Mouse (Mus musculus): ENCODE results near the gene Plaur. TPM values are rescaled to one million over a fixed set of nuclear protein-coding genes. Genes with fewer than 3 reads are reported as not detected.

Gene Plaur
- polyA plus RNA-seq, 1 experiment: 191 TPM

GRCm38 (mm10) chr7:24428725-24429124 is 33.6 kb upstream of the Plaur start:
- Histone ChIP-seq H3K79me3 (ENCODE audit: low read depth) (no peaks in the 10 kb centered on the region), H3K36me3 (ENCODE audit: control insufficient read depth, insufficient read depth) (no peaks in the 10 kb centered on the region), H3K79me2 (ENCODE audit: control insufficient read depth, insufficient read depth) (no peaks in the 10 kb centered on the region), H3ac (ENCODE audit: control insufficient read depth, insufficient read length, low read depth) (no peak overlapping the region), H3K4me3 (ENCODE audit: insufficient read depth, poor library complexity, severe bottlenecking) (no peak overlapping the region), H3K27me3 (ENCODE audit: control insufficient read depth, insufficient read depth, insufficient read length) (no peaks in the 10 kb centered on the region)
- TF ChIP-seq MAX (IDR thresholded peaks at IDR 0.05) (no peak), CEBPB (IDR thresholded peaks at IDR 0.05; ENCODE audit: low read depth) (no peak), CTCF (IDR thresholded peaks at IDR 0.05; ENCODE audit: control insufficient read depth, insufficient read depth, insufficient read length) (no peak), MYOG (IDR thresholded peaks at IDR 0.05; ENCODE audit: control insufficient read depth, extremely low read depth, insufficient read length) (no peak), USF1 (IDR thresholded peaks at IDR 0.05; ENCODE audit: low read depth) (no peak), MYOD1 (IDR thresholded peaks at IDR 0.05; ENCODE audit: control insufficient read depth, insufficient read length, low read depth) (no peak)

DNA sequence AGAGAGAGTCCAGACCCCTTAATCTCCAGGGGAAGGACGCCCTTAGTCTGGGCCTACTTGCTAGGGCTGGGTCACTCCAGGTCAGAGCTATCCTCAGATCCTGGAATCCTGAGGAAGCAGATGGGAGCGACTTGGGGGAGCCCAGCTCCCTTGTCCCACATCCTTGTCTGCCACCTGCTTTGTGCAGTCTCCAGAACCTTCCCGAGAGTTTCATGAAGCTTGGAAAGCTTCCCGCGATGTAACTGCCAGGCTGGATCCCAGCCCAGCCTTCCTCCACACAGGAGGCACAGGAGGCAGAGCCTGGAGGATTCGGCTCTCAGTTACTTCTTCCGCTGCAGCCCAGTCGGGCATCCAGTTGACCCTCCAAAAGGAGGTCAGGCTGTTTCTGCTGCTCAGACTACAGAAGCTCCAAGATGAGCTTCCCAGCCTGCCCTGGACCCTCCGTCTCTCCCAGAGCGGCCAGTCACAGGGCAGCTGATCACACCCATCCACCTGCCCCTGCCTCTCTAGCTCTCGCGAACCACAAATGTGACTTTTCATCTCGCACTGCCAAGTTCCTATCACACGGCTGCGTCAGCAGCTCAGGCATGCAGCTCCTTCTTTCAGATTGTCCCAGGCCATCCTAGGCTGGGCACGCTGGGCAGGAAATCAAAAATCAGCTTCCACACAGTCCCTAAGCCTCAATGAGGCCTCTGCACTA is 32.7 kb upstream of the Plaur start:
- Histone ChIP-seq H3ac (ENCODE audit: control insufficient read depth, insufficient read length, low read depth) (no peak overlapping the region), H3K4me3 (ENCODE audit: insufficient read depth, poor library complexity, severe bottlenecking) (no peak overlapping the region), H3K79me2 (ENCODE audit: control insufficient read depth, insufficient read depth) (no peaks in the 10 kb centered on the region), H3K27me3 (ENCODE audit: control insufficient read depth, insufficient read depth, insufficient read length) (no peaks in the 10 kb centered on the region), H3K79me3 (ENCODE audit: low read depth) (no peaks in the 10 kb centered on the region), H3K36me3 (ENCODE audit: control insufficient read depth, insufficient read depth) (no peaks in the 10 kb centered on the region)
- TF ChIP-seq MYOG (IDR thresholded peaks at IDR 0.05; ENCODE audit: control insufficient read depth, extremely low read depth, insufficient read length) (no peak), MYOD1 (IDR thresholded peaks at IDR 0.05; ENCODE audit: control insufficient read depth, insufficient read length, low read depth) (peak; percentile 87)

- no peak overlapping the region for H3ac ChIP-seq (ENCODE audit: control insufficient read depth, insufficient read length, low read depth)
- H3K36me3 ChIP-seq (ENCODE audit: control insufficient read depth, insufficient read depth): no peaks in the 10 kb centered on the region
- H3K79me3 ChIP-seq (ENCODE audit: low read depth): no peaks in the 10 kb centered on the region
- H3K4me3 ChIP-seq (ENCODE audit: insufficient read depth, poor library complexity, severe bottlenecking): no peak overlapping the region
- no peaks in the 10 kb centered on the region for H3K79me2 ChIP-seq (ENCODE audit: control insufficient read depth, insufficient read depth)
- H3K27me3 ChIP-seq (ENCODE audit: control insufficient read depth, insufficient read depth, insufficient read length): no peaks in the 10 kb centered on the region
- TF ChIP-seq CEBPB (IDR thresholded peaks at IDR 0.05; ENCODE audit: low read depth): no peak
- no peak for TF ChIP-seq MYOG (IDR thresholded peaks at IDR 0.05; ENCODE audit: control insufficient read depth, extremely low read depth, insufficient read length)
- TF ChIP-seq MAX (IDR thresholded peaks at IDR 0.05): no peak
- no peak for TF ChIP-seq MYOD1 (IDR thresholded peaks at IDR 0.05; ENCODE audit: control insufficient read depth, insufficient read length, low read depth)
- TF ChIP-seq CTCF (IDR thresholded peaks at IDR 0.05; ENCODE audit: control insufficient read depth, insufficient read depth, insufficient read length): no peak
- no peak for TF ChIP-seq USF1 (IDR thresholded peaks at IDR 0.05; ENCODE audit: low read depth)
- TF ChIP-seq FOSL1 (IDR thresholded peaks at IDR 0.05; ENCODE audit: insufficient read depth, low read length, poor library complexity, severe bottlenecking): no peak
Observed at GRCm38 (mm10) chr7:24430551-24431345, 31.5 kb upstream of the Plaur start.

- H3K36me3 ChIP-seq (ENCODE audit: control insufficient read depth, insufficient read depth): no peaks in the 10 kb centered on the region
- H3ac ChIP-seq (ENCODE audit: control insufficient read depth, insufficient read length, low read depth): no peak overlapping the region
- TF ChIP-seq MAX (IDR thresholded peaks at IDR 0.05) (no peak), FOSL1 (IDR thresholded peaks at IDR 0.05; ENCODE audit: insufficient read depth, low read length, poor library complexity, severe bottlenecking) (no peak), CEBPB (IDR thresholded peaks at IDR 0.05; ENCODE audit: low read depth) (no peak), MYOG (IDR thresholded peaks at IDR 0.05; ENCODE audit: control insufficient read depth, extremely low read depth, insufficient read length) (no peak), CTCF (IDR thresholded peaks at IDR 0.05; ENCODE audit: control insufficient read depth, insufficient read depth, insufficient read length) (no peak), MYOD1 (IDR thresholded peaks at IDR 0.05; ENCODE audit: control insufficient read depth, insufficient read length, low read depth) (no peak), USF1 (IDR thresholded peaks at IDR 0.05; ENCODE audit: low read depth) (no peak)
- H3K79me3 ChIP-seq (ENCODE audit: low read depth): no peaks in the 10 kb centered on the region
- H3K4me3 ChIP-seq (ENCODE audit: insufficient read depth, poor library complexity, severe bottlenecking): no peak overlapping the region
- H3K79me2 ChIP-seq (ENCODE audit: control insufficient read depth, insufficient read depth): no peaks in the 10 kb centered on the region
- no peaks in the 10 kb centered on the region for H3K27me3 ChIP-seq (ENCODE audit: control insufficient read depth, insufficient read depth, insufficient read length)
Observed at GRCm38 (mm10) chr7:24431713-24432112, 30.6 kb upstream of the Plaur start.

DNA sequence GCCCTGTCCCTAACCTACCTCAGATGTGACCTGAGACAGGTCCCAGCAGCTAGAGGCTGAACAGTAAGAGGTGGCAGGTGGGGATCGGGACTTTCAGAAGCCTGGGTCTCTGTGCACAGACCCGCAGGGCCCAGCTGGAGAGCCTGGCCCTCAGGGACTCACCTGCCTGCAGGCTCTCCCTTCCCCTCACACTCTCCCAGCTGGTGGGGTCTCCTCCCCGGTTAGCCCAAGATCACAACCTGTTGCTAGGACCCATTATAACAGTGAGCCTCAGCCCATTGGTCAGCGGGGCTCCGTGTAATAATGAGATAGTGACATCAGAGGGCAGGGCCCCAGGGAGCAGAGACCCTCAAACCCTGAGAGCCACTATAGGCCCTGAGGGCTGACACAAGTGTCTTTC is 27.0 kb upstream of the Plaur start:
- no peak for TF ChIP-seq MAX (IDR thresholded peaks at IDR 0.05)
- no peak for TF ChIP-seq MYOG (IDR thresholded peaks at IDR 0.05; ENCODE audit: control insufficient read depth, extremely low read depth, insufficient read length)
- no peak for TF ChIP-seq MYOD1 (IDR thresholded peaks at IDR 0.05; ENCODE audit: control insufficient read depth, insufficient read length, low read depth)
- no peak for TF ChIP-seq CTCF (IDR thresholded peaks at IDR 0.05; ENCODE audit: control insufficient read depth, insufficient read depth, insufficient read length)
- Histone ChIP-seq H3K79me3 (ENCODE audit: low read depth) (no peaks in the 10 kb centered on the region), H3K36me3 (ENCODE audit: control insufficient read depth, insufficient read depth) (no peaks in the 10 kb centered on the region), H3K27me3 (ENCODE audit: control insufficient read depth, insufficient read depth, insufficient read length) (no peaks in the 10 kb centered on the region), H3K79me2 (ENCODE audit: control insufficient read depth, insufficient read depth) (no peaks in the 10 kb centered on the region), H3K4me3 (ENCODE audit: insufficient read depth, poor library complexity, severe bottlenecking) (no peak overlapping the region), H3ac (ENCODE audit: control insufficient read depth, insufficient read length, low read depth) (no peak overlapping the region)

Measured in C2C12 (cell line).